Mouse (Mus musculus) embryonic facial prominence, embryonic 14.5 days (tissue): ENCODE data around the gene Nme7. TPM values are rescaled to one million over a fixed set of nuclear protein-coding genes. Genes with fewer than 3 reads are reported as not detected.

Source experiments
- ATAC-seq: fragments of 200-750 bp; cut with Nextera tagmentation; 2 replicates; pipeline ENCODE4 v1.8.0; 2017; ENCODE audit warnings: low read depth, moderate number of reproducible peaks, moderate TSS enrichment
- DNase-seq: peaks from one replicate; pipeline ENCODE4 v3.0.0-alpha.2; 2015; ENCODE audit warnings: low spot score
- H3K27ac ChIP-seq: fragments of 300-500 bp; sonication (generic); replicated peaks from 2 replicates; pipeline ENCODE4 v1.5.1; 2014; ENCODE audit warnings: low read depth, mild to moderate bottlenecking, low read length, moderate library complexity
- H3K27me3 ChIP-seq: fragments of 300-500 bp; sonication (generic); replicated peaks from 2 replicates; pipeline ENCODE4 v1.6.1; 2014; ENCODE audit warnings: low read length; ENCODE audit not compliant: control insufficient read depth, insufficient read depth
- H3K36me3 ChIP-seq: fragments of 300-500 bp; sonication (generic); 2 replicates; pipeline ENCODE4 v1.6.1; 2014; ENCODE audit warnings: low read length, mixed read lengths; ENCODE audit not compliant: control insufficient read depth, insufficient read depth
- H3K4me1 ChIP-seq: fragments of 300-500 bp; sonication (generic); 2 replicates; pipeline ENCODE4 v1.6.1; 2014; ENCODE audit warnings: antibody characterized with exemption, low read length; ENCODE audit not compliant: control insufficient read depth, insufficient read depth
- H3K4me2 ChIP-seq: fragments of 300-500 bp; sonication (generic); 2 replicates; pipeline ENCODE4 v1.6.1; 2014; ENCODE audit warnings: low read depth, mild to moderate bottlenecking, low read length, moderate library complexity, mixed read lengths
- H3K4me3 ChIP-seq: fragments of 300-500 bp; sonication (generic); 2 replicates; pipeline ENCODE4 v1.5.1; 2014; ENCODE audit warnings: low read depth, mild to moderate bottlenecking, low read length
- H3K9ac ChIP-seq: fragments of 300-500 bp; sonication (generic); 2 replicates; pipeline ENCODE4 v1.6.1; 2014; ENCODE audit warnings: low read depth, mild to moderate bottlenecking, low read length, moderate library complexity, mixed read lengths
- H3K9me3 ChIP-seq: fragments of 300-500 bp; sonication (generic); 2 replicates; pipeline ENCODE4 v1.6.1; 2016; ENCODE audit warnings: low read length; ENCODE audit not compliant: control insufficient read depth
- WGBS: fragments of 180-500 bp; shearing (Covaris S2); extraction: QIAGEN DNeasy Blood & Tissue Kit; methylation state at CpG from one replicate; pipeline ENCODE4 v1.1.7; 2014; 5-methylcytosine and 5-hydroxymethylcytosine counted together
- polyA plus RNA-seq: library from polyadenylated mRNA; unstranded; fragments of >200 nt; fragmentation: Nextera tagmentation; extraction: Ambion mirVana; gene quantifications from 2 replicates; pipeline ENCODE4 v1.2.1, GENCODE M21; 2014

Gene Nme7
- polyA plus RNA-seq, 1 experiment from 2014 or later: 27.3 TPM

- DNase-seq (no peak), ATAC-seq (no peak)
- WGBS: 91% methylated on average over 8 of the region's 8 CpGs
- no peak overlapping the region for H3K4me2 ChIP-seq
- no peaks in the 10 kb centered on the region for H3K27me3 ChIP-seq
- H3K4me1 ChIP-seq: no peaks in the 10 kb centered on the region
- 0 out of 2 replicates have a peak, but pooled peaks cover 4% of the 10 kb centered on the region for H3K36me3 ChIP-seq
- H3K9ac ChIP-seq: no peak overlapping the region
- no peak overlapping the region for H3K27ac ChIP-seq
- H3K4me3 ChIP-seq: no peak overlapping the region
- no peaks in the 10 kb centered on the region for H3K9me3 ChIP-seq
Measured at GRCm38 (mm10) chr1:164383621-164384020, 79.7 kb downstream of the Nme7 start.

- ATAC-seq: no peak
- no peak for DNase-seq
- Histone ChIP-seq H3K4me1 (no peaks in the 10 kb centered on the region), H3K4me2 (no peak overlapping the region), H3K9ac (no peak overlapping the region), H3K27ac (no peak overlapping the region), H3K9me3 (no peaks in the 10 kb centered on the region), H3K27me3 (no peaks in the 10 kb centered on the region), H3K36me3 (0 out of 2 replicates have a peak, but pooled peaks cover 4% of the 10 kb centered on the region), H3K4me3 (no peak overlapping the region)
- WGBS: 92% methylated on average over 10 of the region's 10 CpGs
Measured at GRCm38 (mm10) chr1:164384354-164384753, 80.4 kb downstream of the Nme7 start.

- Histone ChIP-seq H3K4me1 (no peaks in the 10 kb centered on the region), H3K9ac (no peak overlapping the region), H3K27me3 (no peaks in the 10 kb centered on the region), H3K36me3 (0 out of 2 replicates have a peak, but pooled peaks cover 4% of the 10 kb centered on the region), H3K4me3 (no peak overlapping the region), H3K27ac (no peak overlapping the region), H3K9me3 (no peaks in the 10 kb centered on the region), H3K4me2 (no peak overlapping the region)
- ATAC-seq: no peak
- WGBS: 90% methylated on average over 6 of the region's 6 CpGs
- no peak for DNase-seq
Measured at GRCm38 (mm10) chr1:164384972-164385371, 81.1 kb downstream of the Nme7 start.

GRCm38 (mm10) chr1:164389743-164390142, 85.8 kb downstream of the Nme7 start:
- Histone ChIP-seq H3K4me3 (no peak overlapping the region), H3K9ac (no peak overlapping the region), H3K4me1 (no peaks in the 10 kb centered on the region), H3K36me3 (0 out of 2 replicates have a peak, but pooled peaks cover 4% of the 10 kb centered on the region), H3K27me3 (no peaks in the 10 kb centered on the region), H3K9me3 (no peaks in the 10 kb centered on the region), H3K4me2 (no peak overlapping the region), H3K27ac (no peak overlapping the region)
- WGBS: 88% methylated on average over 4 of the region's 4 CpGs
- no peak for DNase-seq
- ATAC-seq: no peak

DNA sequence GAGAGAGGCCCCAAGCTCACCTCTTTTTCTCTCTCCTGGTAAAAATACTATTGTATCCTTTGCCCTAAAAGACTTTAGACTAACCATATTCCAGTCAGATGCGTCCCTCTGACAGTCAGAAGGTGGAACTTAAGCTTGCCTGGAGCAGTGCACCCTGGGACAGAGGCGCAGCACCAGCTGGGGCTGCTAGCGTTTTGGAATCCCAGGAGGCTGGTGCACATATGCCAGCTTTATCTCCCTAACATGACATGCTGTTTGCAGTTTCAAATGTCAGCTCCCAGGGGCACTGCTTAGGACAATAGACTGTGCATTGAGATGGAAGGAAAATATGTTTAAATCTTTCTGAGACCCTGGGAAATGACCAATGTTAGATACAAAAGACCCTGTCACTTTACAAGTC, 88.3 kb downstream of the Nme7 start:
- Histone ChIP-seq H3K36me3 (no peaks in the 10 kb centered on the region), H3K4me2 (no peak overlapping the region), H3K4me3 (no peak overlapping the region), H3K27me3 (no peaks in the 10 kb centered on the region), H3K27ac (no peak overlapping the region), H3K4me1 (no peaks in the 10 kb centered on the region), H3K9ac (no peak overlapping the region), H3K9me3 (no peaks in the 10 kb centered on the region)
- ATAC-seq (peak; percentile 89), DNase-seq (peak; percentile 68)
- 37% methylated on average over 3 of the region's 3 CpGs for WGBS

- no peak overlapping the region for H3K4me3 ChIP-seq
- no peaks in the 10 kb centered on the region for H3K9me3 ChIP-seq
- H3K4me2 ChIP-seq: no peak overlapping the region
- H3K27me3 ChIP-seq: no peaks in the 10 kb centered on the region
- H3K27ac ChIP-seq: no peak overlapping the region
- no peak for ATAC-seq
- no peak overlapping the region for H3K9ac ChIP-seq
- no peaks in the 10 kb centered on the region for H3K4me1 ChIP-seq
- no peaks in the 10 kb centered on the region for H3K36me3 ChIP-seq
- 84% methylated on average over 6 of the region's 6 CpGs for WGBS
- no peak for DNase-seq
Measured at GRCm38 (mm10) chr1:164395131-164395780, 91.3 kb downstream of the Nme7 start.

GRCm38 (mm10) chr1:164397672-164398071, 93.8 kb downstream of the Nme7 start:
- DNase-seq: peak; percentile 15
- H3K9me3 ChIP-seq: 0 out of 2 replicates have a peak, but pooled peaks cover 7% of the 10 kb centered on the region
- 44% methylated on average over 4 of the region's 4 CpGs for WGBS
- H3K27me3 ChIP-seq: no peaks in the 10 kb centered on the region
- ATAC-seq: no peak
- H3K36me3 ChIP-seq: peaks cover 6% of the 10 kb centered on the region; the same call in 1 of the 2 replicates
- H3K4me3 ChIP-seq: no peak overlapping the region
- H3K9ac ChIP-seq: no peak overlapping the region
- no peak overlapping the region for H3K27ac ChIP-seq
- no peak overlapping the region for H3K4me2 ChIP-seq
- H3K4me1 ChIP-seq: no peaks in the 10 kb centered on the region

DNA sequence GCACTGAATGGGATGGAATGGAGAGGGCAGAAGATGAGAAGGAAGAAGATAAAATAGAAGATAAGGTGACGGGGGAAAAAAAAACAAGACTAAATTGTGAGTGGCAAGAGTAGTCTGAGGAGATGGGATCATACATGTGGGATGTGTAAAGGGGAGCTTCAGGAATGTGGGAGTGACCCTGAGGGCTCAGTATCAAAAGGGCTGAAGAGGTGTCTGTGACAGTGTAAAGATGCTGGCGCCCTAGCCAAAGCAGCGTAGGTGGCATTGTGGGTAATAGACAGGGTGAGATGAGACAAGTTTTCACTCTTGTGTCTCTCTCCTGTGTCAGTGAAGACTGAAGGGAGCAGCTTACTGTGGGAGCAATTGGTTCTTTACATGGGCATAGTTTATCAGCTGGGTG, 95.7 kb downstream of the Nme7 start:
- no peaks in the 10 kb centered on the region for H3K4me1 ChIP-seq
- H3K27me3 ChIP-seq: no peaks in the 10 kb centered on the region
- H3K4me2 ChIP-seq: no peak overlapping the region
- ATAC-seq (no peak), DNase-seq (no peak)
- H3K36me3 ChIP-seq: peaks cover 13% of the 10 kb centered on the region; the same call in 1 of the 2 replicates
- H3K27ac ChIP-seq: no peak overlapping the region
- WGBS: 93% methylated on average over 3 of the region's 3 CpGs
- no peak overlapping the region for H3K9ac ChIP-seq
- H3K9me3 ChIP-seq: 0 out of 2 replicates have a peak, but pooled peaks cover 7% of the 10 kb centered on the region
- H3K4me3 ChIP-seq: no peak overlapping the region

DNA sequence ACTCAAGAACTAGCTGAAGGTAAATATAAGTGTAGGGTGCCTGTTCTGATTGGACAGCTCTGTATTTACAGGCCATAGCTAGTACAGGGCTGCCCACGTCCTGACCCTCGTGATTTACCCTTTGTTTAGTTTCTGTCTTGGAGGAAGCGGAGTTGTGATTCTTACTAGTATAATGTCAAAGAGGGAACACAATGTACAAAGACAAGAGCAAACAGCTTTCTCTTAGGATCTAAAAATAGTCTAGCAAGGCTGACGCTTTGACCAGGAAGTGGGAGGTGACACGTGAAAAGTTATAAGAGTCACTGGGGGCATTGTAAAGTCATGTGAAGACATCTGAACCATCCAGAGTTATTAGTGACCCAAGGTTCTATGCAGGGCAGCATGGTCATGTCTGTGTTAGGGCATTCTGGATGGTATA, 101.5 kb downstream of the Nme7 start:
- Histone ChIP-seq H3K4me1 (no peaks in the 10 kb centered on the region), H3K9me3 (0 out of 2 replicates have a peak, but pooled peaks cover 7% of the 10 kb centered on the region), H3K4me3 (no peak overlapping the region), H3K27ac (no peak overlapping the region), H3K9ac (no peak overlapping the region), H3K4me2 (no peak overlapping the region), H3K27me3 (no peaks in the 10 kb centered on the region), H3K36me3 (peaks cover 13% of the 10 kb centered on the region; the same call in 1 of the 2 replicates)
- 64% methylated on average over 5 of the region's 5 CpGs for WGBS
- DNase-seq: no peak
- ATAC-seq: no peak
